Mouse (Mus musculus) thymus, adult 2 months (tissue): ENCODE results near the gene Pacrg.

Experiments
- CTCF ChIP-seq: fragments of 200-500 bp; IDR thresholded peaks from 2 replicates; pipeline ENCODE4 v1.5.1; 2012; ENCODE audit warnings: mild to moderate bottlenecking, control low read depth, low read length, moderate library complexity, borderline replicate concordance; ENCODE audit not compliant: control insufficient read depth, poor library complexity, insufficient read depth; ENCODE audit errors: extremely low read depth
- POLR2A ChIP-seq: fragments of 200-500 bp; IDR thresholded peaks from 2 replicates; pipeline ENCODE4 v1.6.1; 2012; ENCODE audit warnings: mild to moderate bottlenecking, low read length, control low read depth, moderate library complexity; ENCODE audit not compliant: control insufficient read depth, poor library complexity, insufficient read depth; ENCODE audit errors: extremely low read depth

DNA sequence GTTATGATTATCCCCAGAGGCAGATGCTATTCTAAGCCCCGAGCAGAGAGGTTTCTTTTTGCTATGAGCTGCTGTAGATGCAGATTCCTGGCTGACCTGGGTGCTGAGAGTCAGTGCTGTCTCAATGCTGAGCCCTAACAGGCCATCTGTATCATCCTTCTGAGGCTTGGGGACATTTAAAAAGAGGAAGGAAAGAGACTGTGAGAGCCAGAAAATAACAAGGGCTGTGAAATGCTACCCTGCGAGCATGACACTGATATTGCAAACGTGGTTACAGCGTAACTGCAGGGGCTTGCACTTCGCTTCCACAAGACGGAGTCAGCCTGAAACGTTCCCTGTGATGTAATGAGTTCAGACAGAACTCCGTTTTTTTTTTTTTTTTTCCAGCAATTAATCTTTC is 281.4 kb downstream of the Pacrg start:
- TF ChIP-seq CTCF (no peak), POLR2A (no peak)
